Mouse (Mus musculus): ENCODE results near the gene Cutc. TPM values are rescaled to one million over a fixed set of nuclear protein-coding genes. Genes with fewer than 3 reads are reported as not detected.

Cutc gene
- total and polyA plus RNA-seq, 3 experiments = 10.0 to 18.8 TPM; not detected in 1

DNA sequence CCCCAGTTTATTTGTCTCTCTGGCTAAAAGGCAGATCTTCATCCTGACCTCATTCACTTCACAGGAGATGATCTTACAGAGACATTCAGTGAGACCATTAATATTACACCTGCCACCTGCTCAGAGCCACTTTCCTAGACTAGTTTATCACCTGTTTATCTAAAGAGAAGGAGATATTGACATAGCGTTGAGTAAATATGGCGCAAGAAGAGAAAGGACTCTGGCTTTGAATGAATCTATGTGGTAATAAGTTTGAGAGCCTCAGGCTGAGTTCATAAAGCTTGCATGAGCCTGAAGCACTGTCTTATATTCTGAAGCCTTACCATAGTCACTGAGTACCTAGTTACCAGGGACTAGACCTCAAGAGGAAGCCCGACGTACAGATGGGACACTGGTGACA, 58.6 kb downstream of the Cutc start:
- Histone ChIP-seq H3K27me3 (ENCODE audit: control insufficient read depth in 1 of 2, insufficient read depth in 2 of 2, low read length in 2 of 2) (peaks cover 0 to 2% of the 10 kb centered on the region in 2 experiments; a peak in 1 of 4 replicates), H3K4me3 (ENCODE audit: control insufficient read depth in 1 of 2, insufficient read depth in 1 of 2, low read depth in 2 of 2, low read length in 2 of 2) (no peak overlapping the region)
- DNase-seq (ENCODE audit: low read depth, low spot score) = no peak

DNA sequence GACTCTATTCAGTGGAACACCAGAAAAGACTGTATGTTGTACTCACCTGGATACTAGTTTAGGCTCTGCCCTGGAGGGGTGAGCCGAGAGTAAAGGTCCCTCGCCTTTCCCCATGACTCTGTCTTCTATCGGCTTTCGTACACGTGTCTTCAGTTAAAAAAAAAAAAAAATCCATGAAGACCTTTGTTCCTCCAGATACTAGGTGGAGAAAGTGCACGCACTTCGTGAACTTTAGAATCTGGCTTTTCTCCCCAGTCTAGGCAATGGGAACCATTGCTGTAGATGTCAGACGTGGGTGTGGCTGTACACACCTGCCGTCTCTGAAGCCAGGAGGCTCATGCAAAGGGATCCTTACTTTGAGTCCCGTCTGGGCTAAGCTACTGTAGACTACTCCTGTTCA, 60.5 kb downstream of the Cutc start:
- H3K4me1 ChIP-seq (ENCODE audit: control insufficient read depth in 1 of 2, insufficient read depth in 2 of 2, low read length in 2 of 2) = peaks cover 0 to 7% of the 10 kb centered on the region in 2 experiments; a peak in 1 of 4 replicates
- no peaks in the 10 kb centered on the region for H3K79me2 ChIP-seq (ENCODE audit: control insufficient read depth, insufficient read depth, low read length, poor library complexity)
- TF ChIP-seq POLR2AphosphoS2 (IDR thresholded peaks at IDR 0.05; ENCODE audit: low read length) (no peak), ZKSCAN1 (IDR thresholded peaks at IDR 0.05; ENCODE audit: low read depth, low read length) (no peak), SIN3A (IDR thresholded peaks at IDR 0.05; ENCODE audit: low read length) (no peak), EP300 (IDR thresholded peaks at IDR 0.05; ENCODE audit: low read depth in 1 of 2, low read length in 2 of 2) (no peak), RAD21 (IDR thresholded peaks at IDR 0.05; ENCODE audit: low read depth, low read length) (no peak), ZMIZ1 (IDR thresholded peaks at IDR 0.05; ENCODE audit: low read depth, low read length) (no peak), MYB (IDR thresholded peaks at IDR 0.05; ENCODE audit: low read depth, low read length) (no peak), BHLHE40 (IDR thresholded peaks at IDR 0.05; ENCODE audit: borderline replicate concordance, low read depth, low read length) (no peak), RCOR1 (IDR thresholded peaks at IDR 0.05; ENCODE audit: low read depth, low read length) (no peak), ELF1 (IDR thresholded peaks at IDR 0.05; ENCODE audit: low read depth, low read length) (no peak), ETS1 (IDR thresholded peaks at IDR 0.05; ENCODE audit: low read depth, low read length) (no peak), TBP (IDR thresholded peaks at IDR 0.05; ENCODE audit: low read depth, low read length) (no peak), NRF1 (IDR thresholded peaks at IDR 0.05; ENCODE audit: insufficient read depth, low read depth, low read length, poor library complexity, severe bottlenecking) (no peak), JUND (IDR thresholded peaks at IDR 0.05; ENCODE audit: low read depth, low read length) (no peak), GATA1 (IDR thresholded peaks at IDR 0.05; ENCODE audit: low read depth, low read length) (no peak), GABPA (IDR thresholded peaks at IDR 0.05; ENCODE audit: low read depth, low read length) (no peak)
- H3K36me3 ChIP-seq (ENCODE audit: control insufficient read depth in 1 of 2, insufficient read depth in 2 of 2, low read length in 2 of 2) = peaks cover 0 to 4% of the 10 kb centered on the region in 2 experiments; a peak in 2 of 4 replicates
- H3K27me3 ChIP-seq (ENCODE audit: control insufficient read depth in 1 of 2, insufficient read depth in 2 of 2, low read length in 2 of 2) = peaks cover 2 to 3% of the 10 kb centered on the region in 2 experiments; a peak in 2 of 4 replicates
- H3K9ac ChIP-seq (ENCODE audit: control insufficient read depth, low read depth, low read length, poor library complexity, severe bottlenecking) = no peak overlapping the region
- DNase-seq (ENCODE audit: low read depth, low spot score) = no peak
- H3K4me3 ChIP-seq (ENCODE audit: control insufficient read depth in 1 of 2, insufficient read depth in 1 of 2, low read depth in 2 of 2, low read length in 2 of 2) = no peak overlapping the region
- H3K9me3 ChIP-seq (replicated peaks; ENCODE audit: insufficient read depth, low read length) = no peaks in the 10 kb centered on the region
- H3K27ac ChIP-seq (ENCODE audit: control insufficient read depth, low read depth, low read length) = no peak overlapping the region

More for the DNA sequence above, 58.6 kb downstream of the Cutc start:
- Histone ChIP-seq H3K27ac (ENCODE audit: control insufficient read depth, low read depth, low read length) (no peak overlapping the region), H3K9me3 (replicated peaks; ENCODE audit: insufficient read depth, low read length) (no peaks in the 10 kb centered on the region), H3K4me1 (ENCODE audit: control insufficient read depth in 1 of 2, insufficient read depth in 2 of 2, low read length in 2 of 2) (peaks cover 0 to 7% of the 10 kb centered on the region in 2 experiments; a peak in 2 of 4 replicates), H3K36me3 (ENCODE audit: control insufficient read depth in 1 of 2, insufficient read depth in 2 of 2, low read length in 2 of 2) (peaks cover 0 to 4% of the 10 kb centered on the region in 2 experiments; a peak in 2 of 4 replicates), H3K9ac (ENCODE audit: control insufficient read depth, low read depth, low read length, poor library complexity, severe bottlenecking) (no peak overlapping the region), H3K79me2 (ENCODE audit: control insufficient read depth, insufficient read depth, low read length, poor library complexity) (no peaks in the 10 kb centered on the region)
- TF ChIP-seq EP300 (IDR thresholded peaks at IDR 0.05; ENCODE audit: low read depth in 1 of 2, low read length in 2 of 2) = no peak
- TF ChIP-seq RCOR1 (IDR thresholded peaks at IDR 0.05; ENCODE audit: low read depth, low read length) = no peak
- TF ChIP-seq BHLHE40 (IDR thresholded peaks at IDR 0.05; ENCODE audit: borderline replicate concordance, low read depth, low read length) = no peak
- no peak for TF ChIP-seq ZMIZ1 (IDR thresholded peaks at IDR 0.05; ENCODE audit: low read depth, low read length)
- TF ChIP-seq MYC (IDR thresholded peaks at IDR 0.05; ENCODE audit: low read depth, low read length) = no peak
- TF ChIP-seq POLR2A (IDR thresholded peaks at IDR 0.05; ENCODE audit: control insufficient read depth in 1 of 2, insufficient read depth in 1 of 2, low read depth in 1 of 2, low read length in 2 of 2, poor library complexity in 1 of 2) = no peak
- TF ChIP-seq ELF1 (IDR thresholded peaks at IDR 0.05; ENCODE audit: low read depth, low read length) = no peak
- TF ChIP-seq CHD2 (IDR thresholded peaks at IDR 0.05; ENCODE audit: low read length) = no peak
- TF ChIP-seq NRF1 (IDR thresholded peaks at IDR 0.05; ENCODE audit: insufficient read depth, low read depth, low read length, poor library complexity, severe bottlenecking) = no peak
